Comparison of ENCODE assay signal across 11 mouse cellular contexts in genomic region chr3:73058190-73058589, GRCm38 (mm10). TPM values are rescaled to one million over a fixed set of nuclear protein-coding genes. Genes with fewer than 3 reads are reported as not detected.
DNase-seq lines count a peak whose midpoint lies in the region; ATAC-seq lines count a peak whose summit lies in the region.
"Had no signal": no experiment of that assay in that cellular context is flagged by ENCODE, and none has a peak within 500 bp of the region (broad histone marks: within the 10 kb centered on the region; RNA-seq: fewer than 3 reads in every experiment).

No protein-coding gene starts in this region.

- no peak for DNase-seq in frontal cortex, adult 2 months (ENCODE audit: extremely low spot score in 1 of 2, low spot score in 1 of 2)
- no peak for DNase-seq in limb, embryonic 10.5 days (ENCODE audit: low spot score)
- DNase-seq in adrenal gland, postnatal 36 days, result no peak
- DNase-seq in lung, postnatal 4 days, result no peak
- DNase-seq: liver, postnatal 0 days had no signal

- H3K9me3 ChIP-seq in limb, embryonic 12.5 days, result no peaks in the 10 kb centered on the region
- H3K9me3 ChIP-seq in limb, embryonic 10.5 days (replicated peaks), result no peaks in the 10 kb centered on the region
- H3K9me3 ChIP-seq in hindbrain, embryonic 15.5 days, result no peaks in the 10 kb centered on the region
- H3K9me3 ChIP-seq in neural tube, embryonic 15.5 days (replicated peaks), result no peaks in the 10 kb centered on the region

- H3K4me1 ChIP-seq in limb, embryonic 12.5 days (replicated peaks), result peaks cover 11% of the 10 kb centered on the region
- peaks cover 10% of the 10 kb centered on the region for H3K4me1 ChIP-seq in limb, embryonic 10.5 days
- H3K4me1 ChIP-seq in hindbrain, embryonic 15.5 days (replicated peaks), result peaks cover 17% of the 10 kb centered on the region
- peaks cover 16% of the 10 kb centered on the region for H3K4me1 ChIP-seq in neural tube, embryonic 15.5 days

- H3K4me2 ChIP-seq in limb, embryonic 12.5 days, result peak overlapping the region; percentile 91
- H3K4me2 ChIP-seq in hindbrain, embryonic 15.5 days, result peak overlapping the region; percentile 70
- peak overlapping the region; percentile 71 for H3K4me2 ChIP-seq in neural tube, embryonic 15.5 days

- H3K4me3 ChIP-seq in limb, embryonic 12.5 days (replicated peaks), result no peak overlapping the region
- H3K4me3 ChIP-seq in limb, embryonic 10.5 days, result no peak overlapping the region; the same call in 1 of the 2 replicates
- H3K4me3 ChIP-seq in hindbrain, embryonic 15.5 days, result peak overlapping the region; percentile 81
- H3K4me3 ChIP-seq in neural tube, embryonic 15.5 days (replicated peaks), result peak overlapping the region; percentile 59

- no peak overlapping the region for H3K27ac ChIP-seq in limb, embryonic 12.5 days
- H3K27ac ChIP-seq in limb, embryonic 10.5 days, result no peak overlapping the region
- H3K27ac ChIP-seq in hindbrain, embryonic 15.5 days (replicated peaks), result peak overlapping the region; percentile 63; the same call in 1 of the 2 replicates
- H3K27ac ChIP-seq in neural tube, embryonic 15.5 days (replicated peaks), result peak overlapping the region; percentile 51

- 20% methylated on average over 4 of the region's 4 CpGs for WGBS in limb, embryonic 12.5 days
- WGBS in limb, embryonic 10.5 days, result 20% methylated on average over 4 of the region's 4 CpGs
- 9% methylated on average over 4 of the region's 4 CpGs for WGBS in hindbrain, embryonic 15.5 days
- WGBS in neural tube, embryonic 15.5 days, result 11% methylated on average over 4 of the region's 4 CpGs

- H3K27me3 ChIP-seq in limb, embryonic 12.5 days, result peaks cover 53% of the 10 kb centered on the region
- H3K27me3 ChIP-seq in limb, embryonic 10.5 days (ENCODE audit: low read depth, poor library complexity, severe bottlenecking), result peaks cover 56% of the 10 kb centered on the region
- H3K27me3 ChIP-seq in hindbrain, embryonic 15.5 days, result no peaks in the 10 kb centered on the region
- no peaks in the 10 kb centered on the region for H3K27me3 ChIP-seq in neural tube, embryonic 15.5 days (replicated peaks)

- no peak overlapping the region for H3K9ac ChIP-seq in limb, embryonic 12.5 days (replicated peaks)
- 0 out of 2 replicates have a peak overlapping the region, but pooled peaks have one; percentile 26 for H3K9ac ChIP-seq in hindbrain, embryonic 15.5 days
- H3K9ac ChIP-seq in neural tube, embryonic 15.5 days (replicated peaks), result no peak overlapping the region; the same call in 1 of the 2 replicates
- H3K9ac ChIP-seq: liver, postnatal 0 days had no signal

- peak; percentile 14; the same call in 1 of the 2 replicates for ATAC-seq in frontal cortex, adult (ENCODE audit: low TSS enrichment)
- no peak for ATAC-seq in limb, embryonic 12.5 days (ENCODE audit: insufficient number of reproducible peaks, insufficient read depth, low FRiP score, low TSS enrichment, low read depth)
- no peak for ATAC-seq in hindbrain, embryonic 15.5 days (ENCODE audit: low FRiP score, low read depth)
- no peak for ATAC-seq in neural tube, embryonic 15.5 days (ENCODE audit: low FRiP score)
- ATAC-seq: liver, postnatal 0 days had no signal

- H3K36me3 ChIP-seq in limb, embryonic 12.5 days, result no peaks in the 10 kb centered on the region
- no peaks in the 10 kb centered on the region for H3K36me3 ChIP-seq in limb, embryonic 10.5 days
- H3K36me3 ChIP-seq in hindbrain, embryonic 15.5 days, result no peaks in the 10 kb centered on the region
- no peaks in the 10 kb centered on the region for H3K36me3 ChIP-seq in neural tube, embryonic 15.5 days

RNA-seq across cellular contexts. Expression of gene Slitrk3, which starts 0.6 kb away (rescaled TPM):
- 21.3 and 23.8 TPM in 2 replicates for polyA plus RNA-seq in frontal cortex, adult 2 months (2012; rRNA removed)
- polyA plus RNA-seq in limb, embryonic 12.5 days (2016; fragmentation: Nextera tagmentation; extraction: Ambion mirVana), result 0.17 and 0.41 TPM in 2 replicates
- polyA plus RNA-seq in limb, embryonic 10.5 days (2016; fragmentation: Nextera tagmentation; extraction: Ambion mirVana), result not detected in 2 replicates
- polyA plus RNA-seq in hindbrain, embryonic 15.5 days (2015; fragmentation: Nextera tagmentation; extraction: Ambion mirVana), result 23.7 and 24.6 TPM in 2 replicates
- 25.6 and 28.1 TPM in 2 replicates for polyA plus RNA-seq in neural tube, embryonic 15.5 days (2015; fragmentation: Nextera tagmentation; extraction: Ambion mirVana)
- not detected for total RNA-seq in adrenal gland, postnatal 36 days (2021)
- total RNA-seq: common myeloid progenitor, adult 5-6 weeks; neutrophil, adult 5-6 weeks had no signal
- polyA plus RNA-seq: liver, postnatal 0 days had no signal

Comparison
In these comparisons a context has a peak if more than half of its experiments do, and no peak if none do; other contexts are left out.
1. H3K27ac ChIP-seq: peak in hindbrain, embryonic 15.5 days (single experiment) and neural tube, embryonic 15.5 days (single experiment); none in limb, embryonic 12.5 days (single experiment) and limb, embryonic 10.5 days (single experiment).
2. H3K4me3 ChIP-seq: peak in hindbrain, embryonic 15.5 days (single experiment) and neural tube, embryonic 15.5 days (single experiment); none in limb, embryonic 12.5 days (single experiment) and limb, embryonic 10.5 days (single experiment).
3. RNA of gene Slitrk3, which starts 0.6 kb away (polyA plus RNA-seq): 25.6 to 28.1 TPM in neural tube, embryonic 15.5 days, 23.7 to 24.6 TPM in hindbrain, embryonic 15.5 days and 21.3 to 23.8 TPM in frontal cortex, adult 2 months; 0.17 to 0.41 TPM in limb, embryonic 12.5 days and not detected in limb, embryonic 10.5 days; every median in the first group is over 10 times any median in the second.
4. Peak in every context shown above with its lines, with median percentiles within 50 percentile points of each other: H3K4me2 ChIP-seq.